Mouse (Mus musculus): ENCODE measurements around the gene Theg. TPM values are rescaled to one million over a fixed set of nuclear protein-coding genes. Genes with fewer than 3 reads are reported as not detected.

Theg gene
- polyA plus RNA-seq, 1 experiment: not detected

- Histone ChIP-seq H3K27ac (ENCODE audit: insufficient read depth, low read length) (no peak overlapping the region), H3K4me1 (ENCODE audit: control insufficient read depth, insufficient read depth, low read length) (no peaks in the 10 kb centered on the region), H3K27me3 (ENCODE audit: control insufficient read depth, insufficient read depth, low read length) (no peaks in the 10 kb centered on the region), H3K4me3 (replicated peaks; ENCODE audit: insufficient read depth, low read depth, low read length) (no peak overlapping the region)
- TF ChIP-seq POLR2A (IDR thresholded peaks at IDR 0.05; ENCODE audit: borderline replicate concordance, insufficient read depth, low read length): no peak
- no peak for TF ChIP-seq CTCF (IDR thresholded peaks at IDR 0.05; ENCODE audit: borderline replicate concordance, insufficient read depth, low read depth, low read length)
- 87% methylated on average over 3 of the region's 3 CpGs for WGBS
- DNase-seq: no peak
Observed at GRCm38 (mm10) chr10:79531593-79531992, 55.5 kb downstream of the Theg start.

GRCm38 (mm10) chr10:79530721-79531120 is 56.4 kb downstream of the Theg start:
- TF ChIP-seq CTCF (IDR thresholded peaks at IDR 0.05; ENCODE audit: borderline replicate concordance, insufficient read depth, low read depth, low read length) (no peak), POLR2A (IDR thresholded peaks at IDR 0.05; ENCODE audit: borderline replicate concordance, insufficient read depth, low read length) (no peak)
- Histone ChIP-seq H3K4me1 (ENCODE audit: control insufficient read depth, insufficient read depth, low read length) (no peaks in the 10 kb centered on the region), H3K27me3 (ENCODE audit: control insufficient read depth, insufficient read depth, low read length) (no peaks in the 10 kb centered on the region), H3K4me3 (replicated peaks; ENCODE audit: insufficient read depth, low read depth, low read length) (no peak overlapping the region), H3K27ac (ENCODE audit: insufficient read depth, low read length) (no peak overlapping the region)
- WGBS: 92% methylated on average over 13 of the region's 13 CpGs
- no peak for DNase-seq

DNA sequence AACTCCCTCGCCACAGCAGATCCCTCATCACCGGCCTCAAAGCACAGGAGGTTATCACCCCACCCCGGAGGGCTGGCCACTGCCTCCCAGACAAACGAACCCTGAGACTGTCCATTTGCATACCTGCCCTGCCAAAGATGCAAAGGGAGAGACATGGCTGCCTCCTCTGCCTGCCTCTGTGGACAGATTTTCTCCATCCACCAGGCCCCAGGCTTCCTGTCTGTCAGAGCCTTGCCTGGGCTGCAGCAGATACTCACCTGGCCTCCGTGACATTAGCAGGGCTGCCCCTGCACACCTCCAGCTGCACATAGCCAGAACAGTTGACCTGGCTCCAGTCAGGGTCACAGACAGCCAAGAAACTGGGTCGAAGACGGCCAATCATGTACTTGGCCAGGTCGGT is 56.9 kb downstream of the Theg start:
- TF ChIP-seq CTCF (IDR thresholded peaks at IDR 0.05; ENCODE audit: borderline replicate concordance, insufficient read depth, low read depth, low read length) (no peak), POLR2A (IDR thresholded peaks at IDR 0.05; ENCODE audit: borderline replicate concordance, insufficient read depth, low read length) (no peak)
- Histone ChIP-seq H3K4me1 (ENCODE audit: control insufficient read depth, insufficient read depth, low read length) (no peaks in the 10 kb centered on the region), H3K27me3 (ENCODE audit: control insufficient read depth, insufficient read depth, low read length) (no peaks in the 10 kb centered on the region), H3K27ac (ENCODE audit: insufficient read depth, low read length) (no peak overlapping the region), H3K4me3 (replicated peaks; ENCODE audit: insufficient read depth, low read depth, low read length) (no peak overlapping the region)
- WGBS: 65% methylated on average over 8 of the region's 8 CpGs
- DNase-seq: no peak

- Histone ChIP-seq H3K27ac (ENCODE audit: insufficient read depth, low read length) (no peak overlapping the region), H3K4me1 (ENCODE audit: control insufficient read depth, insufficient read depth, low read length) (no peaks in the 10 kb centered on the region), H3K4me3 (replicated peaks; ENCODE audit: insufficient read depth, low read depth, low read length) (no peak overlapping the region), H3K27me3 (ENCODE audit: control insufficient read depth, insufficient read depth, low read length) (no peaks in the 10 kb centered on the region)
- DNase-seq: no peak
- TF ChIP-seq POLR2A (IDR thresholded peaks at IDR 0.05; ENCODE audit: borderline replicate concordance, insufficient read depth, low read length) (no peak), CTCF (IDR thresholded peaks at IDR 0.05; ENCODE audit: borderline replicate concordance, insufficient read depth, low read depth, low read length) (no peak)
- WGBS: 83% methylated on average over 3 of the region's 3 CpGs
Observed at GRCm38 (mm10) chr10:79528081-79528480, 59.0 kb downstream of the Theg start.

GRCm38 (mm10) chr10:79527453-79527845 is 59.7 kb downstream of the Theg start:
- DNase-seq: no peak
- no peaks in the 10 kb centered on the region for H3K27me3 ChIP-seq (ENCODE audit: control insufficient read depth, insufficient read depth, low read length)
- no peak overlapping the region for H3K4me3 ChIP-seq (replicated peaks; ENCODE audit: insufficient read depth, low read depth, low read length)
- H3K27ac ChIP-seq (ENCODE audit: insufficient read depth, low read length): no peak overlapping the region
- WGBS: 83% methylated on average over 6 of the region's 6 CpGs
- H3K4me1 ChIP-seq (ENCODE audit: control insufficient read depth, insufficient read depth, low read length): no peaks in the 10 kb centered on the region
- TF ChIP-seq CTCF (IDR thresholded peaks at IDR 0.05; ENCODE audit: borderline replicate concordance, insufficient read depth, low read depth, low read length) (no peak), POLR2A (IDR thresholded peaks at IDR 0.05; ENCODE audit: borderline replicate concordance, insufficient read depth, low read length) (no peak)

DNA sequence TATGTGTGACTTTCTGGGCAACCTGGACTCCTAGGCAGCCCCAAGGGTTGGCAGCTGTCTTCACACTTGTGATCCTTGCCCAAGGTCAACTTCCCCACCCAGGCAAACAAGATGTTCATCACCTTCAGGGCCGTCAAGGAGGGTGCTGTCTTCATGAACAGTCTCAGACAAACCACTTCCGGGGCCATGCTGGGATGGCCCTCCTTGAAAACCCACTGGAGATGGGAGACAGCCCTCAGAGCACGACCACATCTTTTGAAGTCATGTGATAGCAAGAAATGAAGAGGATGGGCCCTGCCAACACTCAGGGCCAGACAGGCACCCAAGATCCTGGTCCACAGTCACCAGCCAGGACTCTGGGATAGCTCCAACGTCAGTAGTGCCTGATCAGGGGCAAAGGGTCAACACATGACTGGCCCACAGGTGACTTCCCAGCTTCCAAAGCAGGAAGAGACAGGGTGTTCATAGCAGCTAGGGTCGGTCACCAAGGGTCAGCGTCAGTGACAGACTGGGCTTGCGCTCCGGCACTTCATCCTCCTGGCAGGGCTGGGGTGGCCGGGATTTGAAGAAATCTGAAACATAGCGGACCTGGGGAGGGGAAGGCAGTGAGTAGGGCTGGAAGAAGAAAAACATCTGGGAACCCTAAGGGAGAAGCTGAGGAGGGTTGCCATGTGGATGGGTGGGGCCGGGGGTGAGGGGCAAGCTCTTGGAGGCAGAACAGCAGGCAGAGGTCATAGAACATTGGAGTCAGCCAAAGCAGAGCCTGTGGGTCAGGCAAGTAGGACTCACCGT is 60.3 kb downstream of the Theg start:
- H3K27me3 ChIP-seq (ENCODE audit: control insufficient read depth, insufficient read depth, low read length): no peaks in the 10 kb centered on the region
- H3K4me3 ChIP-seq (replicated peaks; ENCODE audit: insufficient read depth, low read depth, low read length): no peak overlapping the region
- no peaks in the 10 kb centered on the region for H3K4me1 ChIP-seq (ENCODE audit: control insufficient read depth, insufficient read depth, low read length)
- WGBS: 89% methylated on average over 12 of the region's 12 CpGs
- TF ChIP-seq CTCF (IDR thresholded peaks at IDR 0.05; ENCODE audit: borderline replicate concordance, insufficient read depth, low read depth, low read length) (no peak), POLR2A (IDR thresholded peaks at IDR 0.05; ENCODE audit: borderline replicate concordance, insufficient read depth, low read length) (no peak)
- no peak overlapping the region for H3K27ac ChIP-seq (ENCODE audit: insufficient read depth, low read length)
- no peak for DNase-seq

Other genes with a start within 250 kb of the Theg start
- not detected in 2 replicates for gene Vmn2r82, start 230.8 kb downstream of the Theg start, polyA plus RNA-seq (2012; rRNA removed)
- gene Vmn2r83, start 118.6 kb downstream of the Theg start, polyA plus RNA-seq (2012; rRNA removed): not detected in 2 replicates
- gene Plpp2, start 53.5 kb downstream of the Theg start, polyA plus RNA-seq (2012; rRNA removed): 9.2 and 10.4 TPM in 2 replicates
- 70.3 and 71.8 TPM in 2 replicates for gene Mier2, start 32.1 kb downstream of the Theg start, polyA plus RNA-seq (2012; rRNA removed)
- 3.1 and 3.2 TPM in 2 replicates for gene C2cd4c, start 26.7 kb upstream of the Theg start, polyA plus RNA-seq (2012; rRNA removed)
- gene Shc2, start 50.6 kb upstream of the Theg start, polyA plus RNA-seq (2012; rRNA removed): 30.2 and 31.2 TPM in 2 replicates
- not detected in 2 replicates for gene Odf3l2, start 58.4 kb upstream of the Theg start, polyA plus RNA-seq (2012; rRNA removed)
- gene Madcam1, start 77.2 kb upstream of the Theg start, polyA plus RNA-seq (2012; rRNA removed): not detected in 2 replicates
- gene Tpgs1, start 82.0 kb upstream of the Theg start, polyA plus RNA-seq (2012; rRNA removed): 93.3 and 95.4 TPM in 2 replicates
- gene Cdc34, start 94.9 kb upstream of the Theg start, polyA plus RNA-seq (2012; rRNA removed): 93.9 and 106 TPM in 2 replicates
- gene Gzmm, start 101.7 kb upstream of the Theg start, polyA plus RNA-seq (2012; rRNA removed): 2.3 and 2.8 TPM in 2 replicates
- 1,261 and 1,264 TPM in 2 replicates for gene Bsg, start 117.2 kb upstream of the Theg start, polyA plus RNA-seq (2012; rRNA removed)
- 227 and 270 TPM in 2 replicates for gene Hcn2, start 129.3 kb upstream of the Theg start, polyA plus RNA-seq (2012; rRNA removed)
- gene Polrmt, start 159.2 kb upstream of the Theg start, polyA plus RNA-seq (2012; rRNA removed): 74.7 and 80.4 TPM in 2 replicates
- gene Fgf22, start 167.7 kb upstream of the Theg start, polyA plus RNA-seq (2012; rRNA removed): 10.6 and 11.1 TPM in 2 replicates
- 126 and 127 TPM in 2 replicates for gene Rnf126, start 179.6 kb upstream of the Theg start, polyA plus RNA-seq (2012; rRNA removed)
- gene Fstl3, start 189.9 kb upstream of the Theg start, polyA plus RNA-seq (2012; rRNA removed): 2.2 and 2.5 TPM in 2 replicates
- gene Prss57, start 203.6 kb upstream of the Theg start, polyA plus RNA-seq (2012; rRNA removed): 0.16 and 0.19 TPM in 2 replicates
- 140 and 143 TPM in 2 replicates for gene Palm, start 206.2 kb upstream of the Theg start, polyA plus RNA-seq (2012; rRNA removed)
- 0.29 and 0.41 TPM in 2 replicates for gene Misp, start 233.7 kb upstream of the Theg start, polyA plus RNA-seq (2012; rRNA removed)